Mouse (Mus musculus): Measurements from ENCODE around the gene Cdkal1. TPM values are rescaled to one million over a fixed set of nuclear protein-coding genes. Genes with fewer than 3 reads are reported as not detected.

Cdkal1 gene
- polyA plus RNA-seq, 1 experiment: 13.5 TPM

GRCm38 (mm10) chr13:29504861-29505568 lies 350.5 kb downstream of the Cdkal1 start:
- TF ChIP-seq POLR2A (IDR thresholded peaks at IDR 0.05; ENCODE audit: borderline replicate concordance, low read depth, low read length): no peak
- no peak for TF ChIP-seq CTCF (IDR thresholded peaks at IDR 0.05; ENCODE audit: low read depth, low read length)
- Histone ChIP-seq H3K4me1 (ENCODE audit: control insufficient read depth, insufficient read depth, low read length) (peaks cover 15% of the 10 kb centered on the region), H3K4me3 (ENCODE audit: insufficient read depth, low read length) (no peak overlapping the region), H3K27ac (ENCODE audit: insufficient read depth, low read depth, low read length) (no peak overlapping the region)

GRCm38 (mm10) chr13:29503147-29504044 lies 352.1 kb downstream of the Cdkal1 start:
- peaks cover 20% of the 10 kb centered on the region for H3K4me1 ChIP-seq (ENCODE audit: control insufficient read depth, insufficient read depth, low read length)
- H3K4me3 ChIP-seq (ENCODE audit: insufficient read depth, low read length): no peak overlapping the region
- TF ChIP-seq CTCF (IDR thresholded peaks at IDR 0.05; ENCODE audit: low read depth, low read length) (no peak), POLR2A (IDR thresholded peaks at IDR 0.05; ENCODE audit: borderline replicate concordance, low read depth, low read length) (no peak)
- H3K27ac ChIP-seq (ENCODE audit: insufficient read depth, low read depth, low read length): no peak overlapping the region

GRCm38 (mm10) chr13:29502481-29503146 lies 352.9 kb downstream of the Cdkal1 start:
- TF ChIP-seq POLR2A (IDR thresholded peaks at IDR 0.05; ENCODE audit: borderline replicate concordance, low read depth, low read length) (no peak), CTCF (IDR thresholded peaks at IDR 0.05; ENCODE audit: low read depth, low read length) (no peak)
- Histone ChIP-seq H3K4me3 (ENCODE audit: insufficient read depth, low read length) (no peak overlapping the region), H3K4me1 (ENCODE audit: control insufficient read depth, insufficient read depth, low read length) (peaks cover 20% of the 10 kb centered on the region), H3K27ac (ENCODE audit: insufficient read depth, low read depth, low read length) (no peak overlapping the region)

- TF ChIP-seq CTCF (IDR thresholded peaks at IDR 0.05; ENCODE audit: low read depth, low read length) (no peak), POLR2A (IDR thresholded peaks at IDR 0.05; ENCODE audit: borderline replicate concordance, low read depth, low read length) (no peak)
- Histone ChIP-seq H3K4me3 (ENCODE audit: insufficient read depth, low read length) (no peak overlapping the region), H3K4me1 (ENCODE audit: control insufficient read depth, insufficient read depth, low read length) (peaks cover 17% of the 10 kb centered on the region), H3K27ac (ENCODE audit: insufficient read depth, low read depth, low read length) (no peak overlapping the region)
Measured at GRCm38 (mm10) chr13:29501173-29501572, 354.3 kb downstream of the Cdkal1 start.

GRCm38 (mm10) chr13:29499750-29500149 lies 355.7 kb downstream of the Cdkal1 start:
- Histone ChIP-seq H3K27ac (ENCODE audit: insufficient read depth, low read depth, low read length) (no peak overlapping the region), H3K4me3 (ENCODE audit: insufficient read depth, low read length) (no peak overlapping the region), H3K4me1 (ENCODE audit: control insufficient read depth, insufficient read depth, low read length) (peaks cover 12% of the 10 kb centered on the region)
- TF ChIP-seq CTCF (IDR thresholded peaks at IDR 0.05; ENCODE audit: low read depth, low read length) (no peak), POLR2A (IDR thresholded peaks at IDR 0.05; ENCODE audit: borderline replicate concordance, low read depth, low read length) (no peak)

- 0 out of 2 replicates have a peak, but pooled peaks cover 5% of the 10 kb centered on the region for H3K4me1 ChIP-seq (ENCODE audit: control insufficient read depth, insufficient read depth, low read length)
- TF ChIP-seq CTCF (IDR thresholded peaks at IDR 0.05; ENCODE audit: low read depth, low read length) (no peak), POLR2A (IDR thresholded peaks at IDR 0.05; ENCODE audit: borderline replicate concordance, low read depth, low read length) (no peak)
- H3K27ac ChIP-seq (ENCODE audit: insufficient read depth, low read depth, low read length): no peak overlapping the region
- no peak overlapping the region for H3K4me3 ChIP-seq (ENCODE audit: insufficient read depth, low read length)
Measured at GRCm38 (mm10) chr13:29497286-29497685, 358.2 kb downstream of the Cdkal1 start.

- Histone ChIP-seq H3K4me3 (ENCODE audit: insufficient read depth, low read length) (no peak overlapping the region), H3K27ac (ENCODE audit: insufficient read depth, low read depth, low read length) (no peak overlapping the region), H3K4me1 (ENCODE audit: control insufficient read depth, insufficient read depth, low read length) (no peaks in the 10 kb centered on the region)
- no peak for TF ChIP-seq POLR2A (IDR thresholded peaks at IDR 0.05; ENCODE audit: borderline replicate concordance, low read depth, low read length)
- no peak for TF ChIP-seq CTCF (IDR thresholded peaks at IDR 0.05; ENCODE audit: low read depth, low read length)
Measured at GRCm38 (mm10) chr13:29490341-29490740, 365.1 kb downstream of the Cdkal1 start.

- TF ChIP-seq POLR2A (IDR thresholded peaks at IDR 0.05; ENCODE audit: borderline replicate concordance, low read depth, low read length) (no peak), CTCF (IDR thresholded peaks at IDR 0.05; ENCODE audit: low read depth, low read length) (no peak)
- H3K4me3 ChIP-seq (ENCODE audit: insufficient read depth, low read length): no peak overlapping the region
- H3K4me1 ChIP-seq (ENCODE audit: control insufficient read depth, insufficient read depth, low read length): no peaks in the 10 kb centered on the region
Measured at GRCm38 (mm10) chr13:29489476-29489875, 366.0 kb downstream of the Cdkal1 start.

GRCm38 (mm10) chr13:29486709-29487108 lies 368.8 kb downstream of the Cdkal1 start:
- Histone ChIP-seq H3K4me1 (ENCODE audit: control insufficient read depth, insufficient read depth, low read length) (no peaks in the 10 kb centered on the region), H3K4me3 (ENCODE audit: insufficient read depth, low read length) (no peak overlapping the region), H3K27ac (ENCODE audit: insufficient read depth, low read depth, low read length) (no peak overlapping the region)
- no peak for TF ChIP-seq POLR2A (IDR thresholded peaks at IDR 0.05; ENCODE audit: borderline replicate concordance, low read depth, low read length)
- no peak for TF ChIP-seq CTCF (IDR thresholded peaks at IDR 0.05; ENCODE audit: low read depth, low read length)

More at GRCm38 (mm10) chr13:29489476-29489875, 366.0 kb downstream of the Cdkal1 start:
- H3K27ac ChIP-seq (ENCODE audit: insufficient read depth, low read depth, low read length): no peak overlapping the region

Data from bone marrow macrophage, adult 2 months (primary cell).